Mouse (Mus musculus) heart, postnatal 0 days (tissue): Measurements from ENCODE around the gene Ntf5.

Experiments used
- CTCF ChIP-seq: IDR thresholded peaks from 2 replicates; pipeline ENCODE4 v1.5.1; 2016; ENCODE audit warnings: antibody characterized with exemption, control low read depth, low read depth
- EP300 ChIP-seq: IDR thresholded peaks from 2 replicates; pipeline ENCODE4 v1.6.1; 2016; ENCODE audit warnings: antibody characterized with exemption, low read depth

- TF ChIP-seq CTCF (no peak), EP300 (no peak)
Measured at GRCm38 (mm10) chr7:45456721-45457203, 43.3 kb downstream of the Ntf5 start.
